Mouse (Mus musculus) E14TG2a.4 (cell line): ENCODE measurements around the gene Hoga1.
A peak's percentile ranks its signal among the peaks of the same experiment; 100 is the strongest.
"Not testable (repeated sequence)": the region's sequence is repeated elsewhere in the genome, so short reads cannot be mapped to it uniquely, and the experiment has no call there.

Experiments used
- H3K27me3 ChIP-seq: 2 replicates; pipeline ENCODE4 v1.6.1; 2014; ENCODE audit warnings: low read length, control low read depth; ENCODE audit not compliant: insufficient read depth
- H3K36me3 ChIP-seq: 2 replicates; pipeline ENCODE4 v1.6.1; 2014; ENCODE audit warnings: low read length, control low read depth; ENCODE audit not compliant: insufficient read depth
- H3K4me1 ChIP-seq: replicated peaks from 2 replicates; pipeline ENCODE4 v1.6.1; 2014; ENCODE audit warnings: low read depth, low read length, control low read depth
- H3K4me3 ChIP-seq: replicated peaks from 2 replicates; pipeline ENCODE4 v1.5.1; 2014; ENCODE audit warnings: mild to moderate bottlenecking, low read length
- H3K9me3 ChIP-seq: 2 replicates; pipeline ENCODE4 v1.6.1; 2014; ENCODE audit warnings: low read length, control low read depth
- CTCF ChIP-seq: conservative IDR thresholded peaks from 2 replicates; pipeline ENCODE4 v1.5.1; 2014; ENCODE audit warnings: low read length
- NANOG ChIP-seq: IDR thresholded peaks from 2 replicates; pipeline ENCODE4 v1.6.1; 2014; ENCODE audit warnings: borderline replicate concordance, low read length, mixed read lengths
- POU5F1 ChIP-seq: IDR thresholded peaks from 2 replicates; pipeline ENCODE4 v1.6.1; 2014; ENCODE audit warnings: low read length, borderline replicate concordance

Gene Hoga1

DNA sequence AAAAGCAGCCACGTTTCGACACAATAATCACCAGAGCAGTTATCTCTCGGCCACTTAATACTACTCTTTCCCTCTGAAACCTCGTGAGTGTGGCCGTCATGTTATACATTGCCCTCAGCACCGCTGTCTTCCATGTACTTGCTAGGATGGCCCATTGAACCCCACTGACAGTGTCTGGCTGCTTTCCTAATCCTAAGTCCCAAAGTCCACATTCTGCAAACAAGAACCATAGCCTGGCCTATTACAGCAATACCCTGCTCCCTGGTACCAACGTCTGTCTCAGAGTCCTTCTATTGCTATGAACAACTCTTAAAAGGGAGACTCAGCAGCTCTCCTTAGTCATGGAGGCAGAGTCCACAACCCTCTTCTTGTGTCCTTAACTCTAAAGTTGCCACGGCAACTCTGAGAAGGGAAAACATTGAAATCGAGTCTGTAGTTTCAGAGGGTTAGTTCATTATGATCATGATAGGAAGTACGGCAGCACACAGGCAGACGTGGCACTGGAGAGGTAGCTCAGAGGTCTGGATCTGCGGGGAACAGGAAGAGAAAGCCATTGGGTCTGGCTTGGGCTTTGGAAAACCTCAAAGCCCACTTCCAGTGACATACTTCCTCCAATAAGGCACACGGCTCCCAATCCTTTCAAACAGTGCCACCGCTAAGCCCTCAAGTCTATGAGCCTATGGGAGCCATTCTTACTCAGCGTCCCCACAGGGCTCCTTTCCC, 26.6 kb downstream of the Hoga1 start:
- Histone ChIP-seq H3K9me3 (no peaks in the 10 kb centered on the region), H3K4me1 (peaks cover 44% of the 10 kb centered on the region), H3K4me3 (no peak overlapping the region), H3K36me3 (peaks cover 18% of the 10 kb centered on the region), H3K27me3 (no peaks in the 10 kb centered on the region)
- TF ChIP-seq CTCF = no peak
- TF ChIP-seq NANOG = no peak
- TF ChIP-seq POU5F1 = no peak

DNA sequence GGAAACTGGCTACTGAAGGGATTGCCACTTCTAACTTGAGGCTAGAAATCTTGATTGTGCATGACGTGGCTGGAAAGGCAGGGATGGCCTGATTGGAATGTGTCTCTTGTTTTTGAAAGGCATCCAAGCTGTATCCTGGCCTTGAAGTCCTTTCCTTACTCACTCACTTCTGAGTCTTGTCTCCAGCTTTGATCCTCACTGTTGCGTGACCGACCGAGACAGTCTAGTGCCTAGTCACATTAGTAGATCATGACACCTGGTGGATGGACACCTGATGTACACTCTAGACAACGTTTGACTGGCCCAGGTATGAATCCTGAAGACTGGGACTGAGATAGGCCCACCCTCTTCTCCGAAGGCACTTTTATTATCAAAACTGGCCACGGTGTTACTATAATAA, 27.4 kb downstream of the Hoga1 start:
- Histone ChIP-seq H3K9me3 (no peaks in the 10 kb centered on the region), H3K36me3 (peaks cover 18% of the 10 kb centered on the region), H3K27me3 (no peaks in the 10 kb centered on the region), H3K4me3 (no peak overlapping the region), H3K4me1 (peaks cover 44% of the 10 kb centered on the region)
- TF ChIP-seq NANOG (no peak), CTCF (no peak), POU5F1 (no peak)

DNA sequence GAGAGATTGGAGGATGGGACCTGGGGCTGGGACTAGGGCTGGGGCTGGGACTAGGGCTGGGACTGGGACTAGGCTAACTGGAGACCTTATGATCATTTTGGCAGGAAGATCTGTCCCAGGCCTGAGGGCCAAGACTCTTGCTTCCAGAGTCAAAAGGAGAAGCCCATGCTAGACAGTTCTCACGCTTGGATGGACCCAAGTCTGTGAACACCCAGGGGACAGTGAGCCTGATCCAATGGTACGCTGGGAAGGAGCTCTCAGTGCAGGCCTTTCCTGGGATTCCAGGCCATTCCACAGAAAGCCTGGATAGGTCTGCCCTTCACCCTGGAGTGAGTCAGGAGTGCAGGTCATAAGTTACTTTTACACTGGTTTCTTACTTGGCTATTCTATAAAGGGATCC, 29.6 kb downstream of the Hoga1 start:
- TF ChIP-seq POU5F1 (no peak), CTCF (no peak), NANOG (no peak)
- Histone ChIP-seq H3K4me3 (no peak overlapping the region), H3K36me3 (peaks cover 18% of the 10 kb centered on the region), H3K9me3 (no peaks in the 10 kb centered on the region), H3K4me1 (peaks cover 40% of the 10 kb centered on the region), H3K27me3 (no peaks in the 10 kb centered on the region)

DNA sequence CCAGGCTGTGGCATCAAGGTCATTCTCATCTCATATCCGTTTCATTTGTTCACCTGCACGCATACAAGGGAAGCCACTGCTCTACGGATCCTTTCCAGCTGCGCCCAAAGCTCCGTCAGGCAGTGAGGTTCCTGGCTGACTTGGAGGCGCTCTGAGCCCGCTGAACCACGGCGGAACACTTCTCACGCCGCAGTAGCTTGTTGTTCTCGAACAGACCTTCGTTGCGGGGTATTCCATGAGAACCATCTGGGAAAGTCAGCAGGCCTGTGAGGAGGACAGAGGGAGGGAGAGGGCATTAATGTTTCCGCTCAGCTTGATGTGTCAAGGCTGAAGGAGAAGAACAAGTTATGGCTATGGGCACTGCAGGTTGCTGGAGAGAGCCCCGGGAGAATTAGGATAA, 30.6 kb downstream of the Hoga1 start:
- peaks cover 18% of the 10 kb centered on the region for H3K36me3 ChIP-seq
- no peaks in the 10 kb centered on the region for H3K27me3 ChIP-seq
- no peaks in the 10 kb centered on the region for H3K9me3 ChIP-seq
- H3K4me1 ChIP-seq = peaks cover 30% of the 10 kb centered on the region
- peak overlapping the region; percentile 44 for H3K4me3 ChIP-seq
- no peak for TF ChIP-seq POU5F1
- no peak for TF ChIP-seq CTCF
- no peak for TF ChIP-seq NANOG

DNA sequence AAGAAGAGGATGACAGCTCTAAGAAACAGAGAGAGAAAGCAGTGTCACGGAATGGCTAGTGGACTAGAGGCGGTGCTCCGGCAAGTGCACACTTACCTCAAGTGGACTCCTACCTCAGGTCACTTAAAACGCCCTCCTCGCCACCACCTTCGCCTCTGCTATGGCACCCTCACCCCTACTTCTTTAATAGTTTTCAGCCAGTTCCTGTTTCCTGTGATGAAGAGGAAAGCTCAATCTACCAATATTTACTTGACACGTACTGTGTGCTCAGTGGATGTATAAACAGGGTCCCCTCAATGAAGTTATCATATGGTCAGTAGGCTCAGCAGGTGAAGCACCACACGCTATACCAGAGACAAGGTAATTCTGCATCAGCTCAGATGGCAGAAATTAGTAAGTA, 33.2 kb downstream of the Hoga1 start:
- Histone ChIP-seq H3K4me3 (no peak overlapping the region), H3K4me1 (peaks cover 26% of the 10 kb centered on the region), H3K9me3 (no peaks in the 10 kb centered on the region), H3K27me3 (no peaks in the 10 kb centered on the region), H3K36me3 (peaks cover 18% of the 10 kb centered on the region)
- TF ChIP-seq NANOG = no peak
- TF ChIP-seq POU5F1 = no peak
- TF ChIP-seq CTCF = no peak

DNA sequence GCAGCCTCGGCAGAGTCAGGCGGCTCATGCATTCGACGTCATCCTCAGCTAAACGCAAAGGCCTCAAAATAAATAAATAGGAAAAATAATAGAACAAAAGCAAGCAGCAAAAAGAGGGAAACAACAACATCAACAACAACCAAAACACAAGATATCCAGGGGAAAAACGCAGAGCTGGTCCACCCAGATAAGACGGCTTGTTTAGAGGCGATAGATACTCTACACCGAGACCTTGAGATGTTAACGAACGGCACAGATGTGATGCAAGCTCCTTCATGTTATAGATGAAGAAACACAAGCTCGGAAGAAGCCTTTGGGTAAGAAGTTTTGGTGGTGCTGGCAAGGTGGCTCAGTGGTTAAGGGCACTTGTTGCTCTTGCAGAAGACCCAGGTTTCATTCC, 33.6 kb downstream of the Hoga1 start:
- no peaks in the 10 kb centered on the region for H3K9me3 ChIP-seq
- peaks cover 26% of the 10 kb centered on the region for H3K4me1 ChIP-seq
- TF ChIP-seq NANOG (no peak), POU5F1 (no peak), CTCF (no peak)
- H3K27me3 ChIP-seq = no peaks in the 10 kb centered on the region
- no peak overlapping the region for H3K4me3 ChIP-seq
- H3K36me3 ChIP-seq = peaks cover 18% of the 10 kb centered on the region

DNA sequence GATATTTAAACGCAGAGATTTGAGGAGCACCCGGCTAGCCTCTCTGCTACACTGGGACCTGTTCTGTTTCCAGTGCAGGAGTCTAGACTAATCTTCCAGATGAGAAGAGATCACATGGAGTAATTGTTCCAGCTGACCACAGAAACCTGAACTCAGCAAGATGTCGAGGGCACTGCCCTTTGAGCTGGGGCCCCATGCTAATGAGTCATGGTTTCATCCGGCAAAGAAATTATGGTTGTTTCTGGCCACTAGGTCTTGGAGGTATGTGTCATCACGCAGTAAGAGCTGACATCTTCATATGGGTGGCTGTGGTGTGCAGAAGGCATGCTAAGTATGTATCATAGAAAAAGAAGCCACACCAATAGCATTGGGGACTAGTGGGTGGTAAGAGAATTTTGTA, 34.5 kb downstream of the Hoga1 start:
- peaks cover 26% of the 10 kb centered on the region for H3K4me1 ChIP-seq
- peaks cover 14% of the 10 kb centered on the region for H3K36me3 ChIP-seq
- TF ChIP-seq NANOG (no peak), POU5F1 (no peak), CTCF (no peak)
- H3K9me3 ChIP-seq = no peaks in the 10 kb centered on the region
- no peak overlapping the region for H3K4me3 ChIP-seq
- no peaks in the 10 kb centered on the region for H3K27me3 ChIP-seq

DNA sequence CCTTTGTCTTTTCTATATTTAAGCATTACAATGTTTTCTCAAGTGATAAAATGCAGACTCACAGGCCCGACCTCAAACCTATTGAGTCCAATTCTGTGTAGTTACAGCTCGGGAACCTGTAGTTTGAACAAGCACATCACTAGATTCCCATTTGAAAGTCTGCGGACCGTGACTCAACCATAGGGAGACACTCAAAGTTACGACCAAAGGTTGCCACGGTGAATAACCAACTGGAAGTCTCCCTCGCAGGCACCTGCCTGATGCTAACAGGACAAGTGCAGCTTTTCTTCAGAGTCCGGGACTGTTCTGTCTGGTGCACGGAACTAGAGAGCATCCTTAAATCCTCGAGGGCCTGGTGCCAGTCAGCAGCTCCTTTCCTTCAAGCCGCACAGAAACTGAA, 35.1 kb downstream of the Hoga1 start:
- Histone ChIP-seq H3K9me3 (no peaks in the 10 kb centered on the region), H3K4me1 (peaks cover 25% of the 10 kb centered on the region), H3K4me3 (no peak overlapping the region), H3K27me3 (no peaks in the 10 kb centered on the region), H3K36me3 (peaks cover 9% of the 10 kb centered on the region)
- no peak for TF ChIP-seq CTCF

DNA sequence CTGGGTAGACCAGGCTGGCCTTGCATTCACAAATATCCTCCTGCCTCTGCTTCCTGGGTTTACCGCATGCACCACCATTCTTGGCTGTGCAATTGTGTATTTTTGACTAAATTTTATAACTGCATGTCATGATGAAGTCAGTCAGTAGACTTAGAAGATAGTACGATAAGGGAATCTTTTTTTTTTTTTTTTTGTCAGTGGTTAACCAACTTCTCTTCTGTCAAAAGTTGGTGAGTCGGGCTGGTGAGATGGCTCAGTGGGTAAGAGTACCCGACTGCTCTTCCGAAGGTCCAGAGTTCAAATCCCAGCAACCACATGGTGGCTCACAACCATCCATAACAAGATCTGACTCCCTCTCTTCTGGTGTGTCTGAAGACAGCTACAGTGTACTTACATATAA, 36.2 kb downstream of the Hoga1 start:
- H3K4me3 ChIP-seq, H3K36me3 ChIP-seq, H3K9me3 ChIP-seq, H3K27me3 ChIP-seq: not testable (repeated sequence)
- H3K4me1 ChIP-seq = peaks cover 22% of the 10 kb centered on the region
